Mouse (Mus musculus) cerebellum, postnatal 36 days (tissue): ENCODE results near the gene Serbp1.

ENCODE experiments used
- DNase-seq, 2 experiments: peaks; one replicate each; pipeline ENCODE4 v3.0.0; 2021 to 2022; ENCODE audit warnings: mixed read lengths in 2 of 2

Gene Serbp1

DNA sequence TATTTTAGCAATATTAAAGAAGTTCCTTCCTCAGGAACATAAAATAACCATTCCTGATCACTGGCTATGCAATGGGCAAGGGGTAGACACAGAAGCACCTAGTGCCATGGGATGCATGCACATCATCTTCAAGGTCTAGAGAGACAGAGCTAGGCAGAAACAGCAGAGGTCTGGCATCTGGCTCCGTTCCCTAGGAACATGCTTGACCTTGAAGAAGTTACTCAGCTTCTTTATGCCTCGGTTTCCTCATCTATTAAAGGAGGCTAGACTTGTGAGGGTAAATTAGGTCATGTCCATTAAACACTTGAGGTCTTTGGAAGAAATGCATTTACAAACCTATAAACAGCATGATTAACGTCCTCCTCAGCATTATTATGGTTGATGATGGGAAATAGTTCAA, 2.3 kb upstream of the Serbp1 start:
- no peak for DNase-seq

DNA sequence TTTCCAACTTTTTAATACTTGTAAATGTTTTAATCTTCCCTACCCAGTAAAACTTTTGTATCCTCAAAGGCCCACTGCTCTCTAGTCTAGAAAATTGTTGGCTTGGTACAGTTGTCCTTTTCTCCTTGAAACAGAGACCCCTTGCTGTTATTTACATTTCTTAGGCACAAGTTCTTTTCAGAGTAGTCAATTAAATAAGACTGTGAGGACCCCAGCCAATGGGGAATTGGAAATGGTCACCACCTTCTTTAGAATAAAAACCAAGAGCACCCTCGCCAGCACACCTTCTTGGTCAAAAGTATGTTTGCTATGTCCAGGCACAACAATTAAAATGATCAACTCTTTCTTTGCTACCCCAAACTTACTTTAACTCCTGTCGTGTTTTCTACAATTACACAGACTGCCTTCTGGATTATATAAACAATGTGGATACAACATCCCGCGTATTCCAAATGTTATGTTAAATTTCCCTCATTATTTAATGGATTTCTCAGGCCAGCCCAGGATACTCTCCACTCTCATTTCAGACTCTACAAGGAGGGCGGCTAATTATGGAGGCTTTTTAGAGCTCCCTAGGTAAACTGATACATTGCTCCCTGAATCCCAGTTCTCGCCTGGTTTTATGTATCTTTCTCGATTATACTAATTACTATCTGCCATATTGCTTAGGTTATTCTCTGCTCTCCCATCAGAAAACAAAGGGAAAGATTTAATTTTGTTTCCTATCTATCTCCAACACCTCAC, 1.3 kb upstream of the Serbp1 start:
- no peak for DNase-seq

- no peak for DNase-seq
These were observed 3.3 kb downstream of the Serbp1 start for GRCm38 (mm10) chr6:67241263-67241662.

DNA sequence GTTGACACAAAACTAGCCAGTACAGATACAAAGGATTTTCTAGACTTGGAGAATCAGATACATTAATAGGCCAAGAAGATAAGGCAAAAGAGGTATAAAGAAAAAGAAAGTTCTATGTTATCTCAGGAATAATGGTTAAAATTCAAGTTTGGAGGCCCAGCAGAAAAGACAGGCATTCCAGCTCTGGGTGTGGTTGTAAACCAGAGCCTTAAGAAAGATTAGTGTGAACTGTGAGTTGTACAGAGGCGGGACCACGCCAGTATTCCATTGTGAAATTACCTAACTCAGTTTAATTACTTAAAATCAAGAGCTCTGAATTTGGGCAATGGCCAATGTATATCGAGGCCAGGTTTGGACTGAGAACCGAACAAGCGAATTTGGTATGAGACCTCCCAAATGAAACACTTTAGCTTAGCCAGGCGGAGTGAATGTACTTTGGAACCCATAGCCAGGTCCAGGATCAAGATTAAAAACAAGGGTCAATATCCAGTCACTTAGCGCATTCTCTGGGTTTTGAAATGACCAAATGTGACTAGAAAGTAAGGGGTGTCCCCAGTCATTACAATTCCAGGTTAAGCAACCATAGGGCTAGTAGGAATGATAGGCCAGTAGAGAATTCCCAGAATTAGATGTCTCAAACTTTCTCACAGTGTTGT, 5.9 kb downstream of the Serbp1 start:
- no peak for DNase-seq

- DNase-seq, result no peak
These were observed 6.5 kb downstream of the Serbp1 start for GRCm38 (mm10) chr6:67244451-67244850.

DNA sequence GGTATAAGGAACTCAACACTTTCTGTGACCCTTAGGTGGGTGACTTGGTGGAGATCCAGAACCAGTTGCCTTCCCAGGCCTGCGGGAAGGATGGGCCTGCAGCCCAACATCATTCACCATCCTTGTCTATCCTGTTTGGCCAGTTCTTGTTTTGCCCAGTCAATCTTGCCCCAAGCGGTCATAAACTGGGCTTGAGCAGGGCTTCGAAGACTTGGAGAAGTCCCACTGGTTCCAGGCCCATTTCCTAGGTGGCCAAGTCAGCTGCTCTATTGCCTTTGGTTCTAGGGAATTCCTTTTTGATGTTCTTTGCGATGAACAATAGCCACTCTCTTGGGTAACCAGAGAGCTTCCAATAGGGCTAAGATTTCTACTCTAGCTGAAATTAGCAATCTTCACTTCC, 13.1 kb downstream of the Serbp1 start:
- no peak for DNase-seq

GRCm38 (mm10) chr6:67264935-67265334, 27.0 kb downstream of the Serbp1 start:
- no peak for DNase-seq

GRCm38 (mm10) chr6:67266159-67266657, 28.2 kb downstream of the Serbp1 start:
- DNase-seq, result no peak

DNA sequence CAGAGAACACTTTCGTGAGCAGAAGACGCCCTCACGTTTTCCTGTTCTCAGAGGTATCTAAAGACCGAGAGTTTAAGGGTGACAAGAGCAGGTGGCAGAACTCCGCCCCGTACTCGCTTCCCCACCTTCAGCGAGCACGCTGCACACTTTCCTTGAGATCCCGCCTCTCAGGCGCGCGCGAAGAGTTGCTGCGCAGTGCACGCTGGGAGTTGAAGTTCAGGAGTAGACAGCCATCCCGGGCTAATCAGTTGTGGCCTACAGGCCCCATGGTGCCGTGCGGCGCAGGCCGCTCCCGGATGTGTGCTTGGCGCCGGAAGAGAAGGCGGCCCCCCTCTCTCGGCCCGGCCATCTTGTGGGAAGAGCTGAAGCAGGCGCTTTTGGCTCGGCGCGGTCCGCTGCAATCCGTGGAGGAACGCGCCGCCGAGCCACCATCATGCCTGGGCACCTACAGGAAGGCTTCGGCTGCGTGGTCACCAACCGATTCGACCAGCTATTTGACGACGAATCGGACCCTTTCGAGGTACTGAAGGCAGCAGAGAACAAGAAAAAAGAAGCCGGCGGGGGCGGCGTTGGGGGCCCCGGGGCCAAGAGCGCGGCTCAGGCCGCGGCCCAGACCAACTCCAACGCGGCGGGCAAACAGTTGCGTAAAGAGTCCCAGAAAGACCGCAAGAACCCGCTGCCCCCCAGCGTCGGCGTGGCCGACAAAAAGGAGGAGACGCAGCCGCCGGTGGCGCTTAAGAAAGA, 28.9 kb downstream of the Serbp1 start:
- DNase-seq, result peak; percentile 95

DNA sequence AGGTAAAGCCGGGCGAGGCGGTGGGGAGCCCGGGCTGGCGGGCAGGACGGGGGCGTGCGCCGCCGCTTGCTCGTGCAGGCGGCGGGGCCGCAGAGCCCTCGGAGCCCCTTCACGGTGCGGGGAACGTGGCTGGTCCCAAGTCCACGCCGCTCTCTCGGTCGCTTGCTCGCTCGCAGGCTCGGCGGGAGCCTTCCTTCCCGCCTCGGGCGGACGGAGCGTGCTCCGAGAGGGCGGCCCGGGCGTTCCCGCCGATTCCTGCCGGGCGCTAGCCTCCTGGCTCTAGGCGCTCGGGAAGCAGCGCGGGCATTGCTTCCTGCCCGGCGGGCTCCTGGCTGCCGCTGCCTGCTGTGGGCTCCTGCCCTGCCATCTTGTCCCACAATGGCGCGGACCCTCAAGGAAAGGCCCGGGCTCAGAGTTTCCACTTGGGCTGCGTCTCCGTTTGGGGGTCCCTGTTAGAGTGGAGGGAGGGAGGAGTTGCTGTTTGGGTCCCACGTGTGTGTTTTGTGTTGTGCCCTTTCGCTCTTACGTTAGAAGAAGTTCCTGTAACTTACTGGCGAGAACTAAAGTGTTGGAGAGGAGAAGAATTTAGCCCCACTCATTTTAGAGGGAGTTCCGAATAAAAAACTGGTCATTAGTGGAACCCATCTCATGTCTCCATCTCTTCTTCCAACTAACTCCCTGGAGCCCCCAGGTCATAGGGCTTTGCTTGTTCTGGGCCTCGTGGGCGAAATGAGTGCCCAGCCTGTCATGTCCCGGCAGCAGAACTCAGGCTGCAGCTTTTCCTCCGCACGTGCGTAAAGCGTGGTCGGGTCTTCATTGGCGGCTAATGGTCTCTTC, 29.6 kb downstream of the Serbp1 start:
- DNase-seq, result peak; percentile 6 to 29

- DNase-seq, result no peak
These were observed 30.3 kb downstream of the Serbp1 start for GRCm38 (mm10) chr6:67268245-67268612.

DNA sequence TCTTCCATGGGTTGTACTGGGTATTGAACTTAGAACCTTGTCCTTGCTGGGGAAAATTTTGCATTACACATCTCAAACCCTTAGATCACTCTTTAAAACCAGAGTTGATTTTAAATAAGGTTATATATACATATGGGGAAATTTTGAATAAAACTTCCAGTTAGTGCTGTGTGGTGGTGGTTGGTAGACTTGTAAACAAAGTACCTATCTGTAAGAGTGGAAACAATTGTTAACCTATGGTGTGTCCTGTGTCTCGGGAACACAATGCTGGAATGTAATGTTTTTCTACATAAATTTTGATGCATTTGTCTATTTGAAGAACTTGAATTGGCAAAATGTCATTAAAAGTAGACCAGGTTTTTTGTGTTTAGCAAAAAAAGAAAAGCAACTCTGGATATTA, 31.0 kb downstream of the Serbp1 start:
- DNase-seq, result no peak

DNA sequence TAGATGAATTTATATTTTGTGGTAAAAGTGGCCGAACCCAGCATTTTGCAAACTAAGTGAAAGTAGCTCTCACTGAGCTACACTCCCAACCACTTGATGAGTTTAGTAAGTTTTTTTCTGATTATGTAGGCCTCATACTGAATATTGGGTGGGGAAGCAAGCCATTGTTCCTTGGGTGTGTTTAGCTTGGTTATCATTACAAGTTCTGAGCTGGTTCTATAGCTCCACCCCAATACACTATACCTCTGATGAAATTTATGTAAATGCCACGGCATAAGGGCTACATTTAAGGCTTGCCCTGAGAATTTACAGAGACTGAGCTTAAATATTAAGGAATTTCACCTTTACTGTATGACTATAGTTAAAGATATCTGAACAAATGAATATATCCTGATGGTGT, 31.5 kb downstream of the Serbp1 start:
- no peak for DNase-seq

DNA sequence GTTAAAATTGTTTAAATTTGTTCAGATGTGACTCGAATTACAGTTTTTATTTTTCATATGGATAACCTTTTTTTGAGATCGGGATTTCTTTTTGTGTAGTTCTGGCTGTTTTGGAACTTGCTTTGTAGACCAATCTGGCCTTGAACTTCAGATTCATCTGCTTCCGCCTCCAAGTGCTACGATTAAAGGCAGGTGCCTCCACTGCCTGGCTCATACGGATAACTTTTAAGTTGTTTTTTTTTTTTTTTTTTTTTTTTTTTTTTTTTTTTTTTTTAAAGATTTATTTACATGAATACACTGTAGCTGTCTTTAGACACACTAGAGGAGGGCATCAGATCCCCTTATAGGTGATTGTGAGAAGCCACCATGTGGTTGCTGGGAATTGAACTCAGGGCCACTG, 40.0 kb downstream of the Serbp1 start:
- DNase-seq, result no peak

- no peak for DNase-seq
These were observed 43.7 kb downstream of the Serbp1 start for GRCm38 (mm10) chr6:67281614-67282197.

- no peak for DNase-seq
These were observed 44.9 kb downstream of the Serbp1 start for GRCm38 (mm10) chr6:67282897-67283296.

- no peak for DNase-seq
These were observed 54.2 kb downstream of the Serbp1 start for GRCm38 (mm10) chr6:67292042-67292623.

DNA sequence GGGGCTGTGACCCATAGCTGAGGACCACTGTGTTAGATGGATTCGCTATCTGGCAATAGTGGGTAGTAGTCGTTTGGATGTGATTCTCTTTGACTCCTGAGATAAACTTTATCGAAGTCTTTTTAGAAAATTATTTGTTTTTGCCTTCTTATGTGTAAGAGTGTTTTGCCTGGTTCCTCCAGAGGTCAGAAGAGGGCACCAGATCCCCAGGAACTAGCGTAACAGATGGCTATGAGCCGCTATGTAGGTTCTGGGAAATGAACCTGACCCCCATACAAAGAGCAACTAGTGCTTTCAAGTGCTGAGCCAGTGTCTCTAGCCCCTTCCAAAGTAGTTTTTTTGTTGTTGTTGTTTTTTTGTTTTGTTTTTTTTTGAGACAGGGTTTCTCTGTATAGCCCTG, 58.1 kb downstream of the Serbp1 start:
- DNase-seq, result peak in 1 of 2 experiments; percentile 14

DNA sequence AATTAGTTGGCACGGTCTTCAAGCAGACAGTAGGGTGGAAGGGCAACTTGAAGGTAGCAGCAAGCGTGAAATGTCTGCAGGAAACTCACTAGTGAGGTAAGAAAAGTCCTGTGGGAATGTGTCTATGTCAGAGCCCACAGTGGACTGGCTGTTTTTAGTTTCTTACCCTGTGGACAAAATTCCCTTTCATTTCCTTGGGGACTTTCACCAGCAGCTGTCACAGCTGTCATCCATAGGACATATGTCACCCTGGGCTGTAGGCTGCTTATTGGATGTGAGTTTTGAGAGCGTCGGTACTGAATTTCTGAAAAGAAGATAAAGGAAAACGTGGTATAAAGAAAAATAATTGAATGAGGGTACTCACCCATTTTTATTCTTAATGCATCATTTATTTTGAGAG, 60.8 kb downstream of the Serbp1 start:
- DNase-seq, result no peak

- DNase-seq, result no peak
These were observed 62.3 kb downstream of the Serbp1 start for GRCm38 (mm10) chr6:67300300-67300699.

DNA sequence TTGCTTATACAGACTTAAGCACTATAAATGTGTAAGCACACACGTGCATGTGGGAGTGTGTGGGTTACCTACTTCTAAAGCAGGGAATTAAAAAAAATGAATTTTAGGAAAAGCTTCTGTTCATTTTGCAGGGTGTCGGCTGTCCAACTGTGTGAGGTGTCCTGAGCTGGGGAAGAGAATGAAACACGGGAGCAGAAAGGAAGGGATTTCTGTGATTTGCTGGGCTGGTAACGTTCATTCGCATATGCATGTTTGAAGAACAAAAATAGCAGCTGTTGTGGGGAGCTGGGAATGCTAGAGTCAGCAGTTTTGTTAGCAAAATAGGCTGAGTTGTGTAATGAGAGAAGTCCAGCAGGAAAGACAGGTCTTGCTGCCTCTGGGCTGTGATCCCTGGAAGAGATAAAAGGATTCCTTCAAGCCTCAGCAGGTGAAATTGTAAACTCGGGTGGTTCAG, 62.8 kb downstream of the Serbp1 start:
- no peak for DNase-seq

GRCm38 (mm10) chr6:67301230-67301629, 63.3 kb downstream of the Serbp1 start:
- DNase-seq, result no peak
